Mouse (Mus musculus): ENCODE data around the gene Tbc1d23. TPM values are rescaled to one million over a fixed set of nuclear protein-coding genes. Genes with fewer than 3 reads are reported as not detected.

Tbc1d23 gene
- polyA plus RNA-seq, 1 experiment from 2014 or later: 4.9 TPM

DNA sequence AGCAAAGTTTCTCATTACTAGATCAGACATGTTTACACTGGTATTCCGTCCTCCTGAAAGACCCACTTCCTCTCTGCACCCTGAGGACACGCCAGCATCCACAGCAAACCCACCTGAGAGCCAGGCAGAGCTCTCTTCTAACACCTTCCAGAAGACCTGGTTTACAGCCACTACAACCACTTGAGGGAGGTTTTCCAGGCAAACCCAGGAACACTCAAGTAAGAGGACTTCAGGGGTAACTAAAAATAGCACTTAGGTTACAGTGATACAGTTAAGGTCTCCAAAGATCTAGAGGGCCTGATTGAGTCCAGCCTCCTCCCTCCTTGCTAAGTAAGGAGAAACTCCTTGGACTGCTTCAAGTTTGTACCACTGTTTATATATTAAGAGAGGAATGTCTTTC lies 23.0 kb downstream of the Tbc1d23 start:
- Histone ChIP-seq H3K4me2 (no peak overlapping the region), H3K27me3 (no peaks in the 10 kb centered on the region), H3K36me3 (peaks cover 23% of the 10 kb centered on the region), H3K27ac (no peak overlapping the region), H3K4me1 (replicated peaks) (no peaks in the 10 kb centered on the region), H3K9ac (no peak overlapping the region), H3K4me3 (replicated peaks) (no peak overlapping the region), H3K9me3 (replicated peaks) (no peaks in the 10 kb centered on the region)
- 66% methylated on average over 2 of the region's 2 CpGs for WGBS (ENCODE audit: insufficient replicate concordance)
- DNase-seq (no peak), ATAC-seq (ENCODE audit: low read depth) (no peak)

DNA sequence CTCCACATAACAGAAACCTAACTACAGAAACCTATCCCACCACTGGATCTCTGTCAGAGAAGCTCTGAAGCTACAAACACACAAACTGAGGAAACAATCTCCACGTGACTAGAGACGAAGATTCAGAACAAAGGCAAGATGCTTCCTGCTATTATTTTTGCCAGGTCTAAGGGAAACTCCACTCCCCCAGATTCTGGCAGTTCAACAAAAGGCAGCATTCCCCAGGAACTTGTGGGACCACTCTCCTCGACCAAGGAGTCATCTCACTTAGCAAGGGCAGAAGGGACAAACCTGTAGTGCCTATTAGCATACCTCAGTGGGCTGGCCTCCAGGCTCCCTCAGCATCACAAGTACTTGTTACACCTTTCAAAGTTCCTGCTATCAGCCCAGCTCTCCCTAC lies 34.0 kb downstream of the Tbc1d23 start:
- Histone ChIP-seq H3K27me3 (no peaks in the 10 kb centered on the region), H3K4me1 (replicated peaks) (no peaks in the 10 kb centered on the region), H3K9me3 (replicated peaks) (no peaks in the 10 kb centered on the region), H3K4me3 (replicated peaks) (no peak overlapping the region), H3K9ac (no peak overlapping the region), H3K36me3 (peaks cover 21% of the 10 kb centered on the region), H3K4me2 (no peak overlapping the region), H3K27ac (no peak overlapping the region)
- ATAC-seq (ENCODE audit: low read depth) (no peak), DNase-seq (no peak)
- 61% methylated on average over 3 of the region's 3 CpGs for WGBS (ENCODE audit: insufficient replicate concordance)

DNA sequence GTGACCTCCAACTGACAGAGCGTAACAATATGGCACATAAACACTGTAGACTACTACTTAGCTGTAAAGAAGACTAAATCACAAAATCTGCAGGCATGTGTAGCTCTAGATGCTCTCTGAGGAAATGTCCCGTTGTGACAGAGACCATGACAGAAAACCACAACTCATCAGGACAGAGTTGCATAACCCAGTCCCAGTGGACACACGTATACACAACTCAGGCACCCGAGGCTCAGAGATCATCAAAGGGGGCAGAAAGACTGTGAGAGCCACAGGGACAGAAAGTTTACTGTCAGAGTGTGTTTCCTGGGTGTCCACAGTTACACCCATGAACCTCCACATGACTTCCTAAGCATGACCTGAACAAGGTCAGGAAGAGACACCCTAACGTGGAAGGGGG lies 34.7 kb downstream of the Tbc1d23 start:
- no peak overlapping the region for H3K9ac ChIP-seq
- H3K36me3 ChIP-seq: peaks cover 28% of the 10 kb centered on the region
- H3K4me1 ChIP-seq (replicated peaks): no peaks in the 10 kb centered on the region
- H3K27ac ChIP-seq: no peak overlapping the region
- H3K4me2 ChIP-seq: no peak overlapping the region
- H3K27me3 ChIP-seq: no peaks in the 10 kb centered on the region
- 62% methylated on average over 5 of the region's 5 CpGs for whole genome bisulfite sequencing (ENCODE audit: insufficient replicate concordance)
- no peaks in the 10 kb centered on the region for H3K9me3 ChIP-seq (replicated peaks)
- ATAC-seq (ENCODE audit: low read depth) (no peak), DNase-seq (no peak)
- no peak overlapping the region for H3K4me3 ChIP-seq (replicated peaks)

DNA sequence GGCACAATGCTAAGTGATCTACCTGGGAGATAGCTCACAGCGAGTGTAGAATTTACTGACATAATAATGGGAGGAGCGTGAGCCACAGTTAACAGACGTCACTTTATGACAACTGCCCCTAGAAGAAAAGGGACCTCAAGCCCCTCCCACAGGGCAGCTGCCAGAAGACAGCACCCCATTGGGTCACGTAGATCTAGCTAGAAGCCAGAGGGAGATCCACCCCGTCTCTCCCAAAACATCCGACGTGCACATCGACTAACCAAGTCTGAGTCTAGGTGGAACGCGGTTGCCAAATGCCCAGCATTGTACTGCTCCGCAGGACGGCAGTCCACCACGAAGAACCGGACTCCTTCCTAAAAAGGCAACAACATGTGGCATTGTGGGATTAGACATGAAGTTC lies 40.1 kb downstream of the Tbc1d23 start:
- WGBS (ENCODE audit: insufficient replicate concordance): 85% methylated on average over 14 of the region's 14 CpGs
- DNase-seq (no peak), ATAC-seq (ENCODE audit: low read depth) (no peak)
- Histone ChIP-seq H3K4me1 (replicated peaks) (peaks cover 10% of the 10 kb centered on the region; the same call in 1 of the 2 replicates), H3K9me3 (replicated peaks) (no peaks in the 10 kb centered on the region), H3K27me3 (no peaks in the 10 kb centered on the region), H3K27ac (no peak overlapping the region), H3K4me2 (no peak overlapping the region), H3K4me3 (replicated peaks) (no peak overlapping the region), H3K9ac (no peak overlapping the region), H3K36me3 (peaks cover 18% of the 10 kb centered on the region)

DNA sequence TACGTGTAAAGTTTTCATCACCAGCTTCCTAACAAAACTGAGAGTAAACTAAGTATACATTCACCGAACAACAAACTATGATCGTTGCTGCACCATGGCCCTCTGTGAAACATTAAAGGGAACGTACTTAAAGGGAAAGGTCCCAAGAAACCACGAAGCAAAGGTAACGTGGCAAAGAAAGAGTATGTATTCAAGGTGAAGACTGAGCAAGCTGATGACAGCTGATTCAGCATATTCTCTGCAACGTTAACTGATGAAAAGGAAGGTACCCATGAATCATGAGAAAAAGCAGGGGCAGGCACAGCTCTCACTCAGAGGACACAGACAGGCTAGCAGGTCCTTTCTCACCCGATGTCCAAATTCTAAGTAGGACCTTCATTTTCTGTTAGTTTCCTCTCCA lies 40.9 kb downstream of the Tbc1d23 start:
- H3K4me3 ChIP-seq (replicated peaks): no peak overlapping the region
- ATAC-seq (ENCODE audit: low read depth): no peak
- no peak overlapping the region for H3K4me2 ChIP-seq
- H3K4me1 ChIP-seq (replicated peaks): peaks cover 10% of the 10 kb centered on the region; the same call in 1 of the 2 replicates
- no peak overlapping the region for H3K9ac ChIP-seq
- H3K36me3 ChIP-seq: peaks cover 24% of the 10 kb centered on the region
- WGBS (ENCODE audit: insufficient replicate concordance): 76% methylated on average over 8 of the region's 8 CpGs
- H3K27me3 ChIP-seq: no peaks in the 10 kb centered on the region
- no peak overlapping the region for H3K27ac ChIP-seq
- no peaks in the 10 kb centered on the region for H3K9me3 ChIP-seq (replicated peaks)
- no peak for DNase-seq

DNA sequence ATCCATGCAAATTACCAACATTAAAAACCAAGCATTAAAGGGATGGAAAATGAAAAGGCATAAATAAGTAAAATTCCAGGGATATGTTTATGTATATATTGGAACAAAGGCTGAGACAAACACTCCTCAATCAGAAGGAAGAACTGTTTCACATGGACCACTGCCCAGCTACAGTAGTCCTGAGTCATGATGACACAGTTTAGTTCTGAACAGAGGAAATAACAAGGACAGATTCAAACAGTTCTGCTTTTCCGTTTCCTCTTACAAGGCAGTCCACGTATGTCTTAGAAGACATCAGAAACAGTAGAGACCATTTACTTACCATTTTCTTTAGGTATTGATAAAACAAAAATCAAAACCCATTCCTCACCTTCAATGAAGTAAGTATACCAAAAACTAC lies 41.8 kb downstream of the Tbc1d23 start:
- peaks cover 10% of the 10 kb centered on the region; the same call in 1 of the 2 replicates for H3K4me1 ChIP-seq (replicated peaks)
- H3K27ac ChIP-seq: no peak overlapping the region
- WGBS (ENCODE audit: insufficient replicate concordance): 35% methylated on average over 2 of the region's 2 CpGs
- DNase-seq (no peak), ATAC-seq (ENCODE audit: low read depth) (no peak)
- peaks cover 24% of the 10 kb centered on the region for H3K36me3 ChIP-seq
- no peaks in the 10 kb centered on the region for H3K27me3 ChIP-seq
- no peak overlapping the region for H3K4me3 ChIP-seq (replicated peaks)
- no peaks in the 10 kb centered on the region for H3K9me3 ChIP-seq (replicated peaks)
- no peak overlapping the region for H3K4me2 ChIP-seq
- no peak overlapping the region for H3K9ac ChIP-seq

DNA sequence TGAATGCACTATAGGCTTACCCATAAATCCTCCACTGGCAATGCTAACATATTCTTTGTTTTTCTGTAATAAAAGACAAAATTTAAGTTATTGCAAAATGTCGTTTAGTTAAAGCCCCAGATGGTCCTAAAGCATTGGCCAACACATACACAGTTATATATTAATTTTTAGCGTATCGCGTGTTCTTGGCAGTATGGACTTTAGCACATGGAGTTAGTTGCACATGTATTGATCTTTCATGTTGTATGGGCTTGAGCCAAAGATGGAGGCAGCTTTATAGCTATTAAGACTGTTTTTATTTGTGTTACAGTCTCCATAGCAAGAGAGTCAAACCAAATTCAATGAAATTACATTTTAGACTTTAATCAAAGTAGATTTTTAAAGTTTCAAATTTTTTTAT lies 44.7 kb downstream of the Tbc1d23 start:
- no peak overlapping the region for H3K4me3 ChIP-seq (replicated peaks)
- H3K4me2 ChIP-seq: no peak overlapping the region
- 89% methylated on average over 4 of the region's 4 CpGs for WGBS (ENCODE audit: insufficient replicate concordance)
- no peak for DNase-seq
- no peak overlapping the region for H3K27ac ChIP-seq
- peaks cover 40% of the 10 kb centered on the region for H3K36me3 ChIP-seq
- no peaks in the 10 kb centered on the region for H3K27me3 ChIP-seq
- peaks cover 20% of the 10 kb centered on the region for H3K4me1 ChIP-seq (replicated peaks)
- no peaks in the 10 kb centered on the region for H3K9me3 ChIP-seq (replicated peaks)
- H3K9ac ChIP-seq: no peak overlapping the region
- no peak for ATAC-seq (ENCODE audit: low read depth)

DNA sequence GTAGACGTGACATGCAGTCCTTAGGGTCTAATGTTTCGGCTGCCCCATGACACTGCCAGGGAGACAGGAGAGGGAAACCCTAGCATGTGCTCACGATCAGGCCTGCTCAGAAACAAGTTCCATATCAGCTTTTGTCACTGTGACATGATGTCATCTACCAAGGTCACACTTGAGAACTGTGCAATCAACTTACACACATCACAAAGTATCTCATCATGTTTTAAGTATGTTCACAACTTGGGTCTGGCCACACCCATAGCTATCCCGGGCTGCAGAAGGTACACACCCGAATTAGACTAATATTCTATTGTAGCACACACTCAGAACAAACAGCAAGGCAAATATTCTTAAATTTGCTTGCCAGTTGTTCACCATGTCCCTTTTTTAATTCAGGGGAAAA lies 49.3 kb downstream of the Tbc1d23 start:
- DNase-seq (no peak), ATAC-seq (ENCODE audit: low read depth) (peak; percentile 72)
- Histone ChIP-seq H3K27me3 (no peaks in the 10 kb centered on the region), H3K36me3 (peaks cover 42% of the 10 kb centered on the region), H3K4me3 (replicated peaks) (no peak overlapping the region), H3K9me3 (replicated peaks) (no peaks in the 10 kb centered on the region), H3K4me1 (replicated peaks) (peaks cover 13% of the 10 kb centered on the region), H3K27ac (no peak overlapping the region), H3K4me2 (no peak overlapping the region), H3K9ac (no peak overlapping the region)
- 65% methylated on average over 5 of the region's 5 CpGs for WGBS (ENCODE audit: insufficient replicate concordance)

DNA sequence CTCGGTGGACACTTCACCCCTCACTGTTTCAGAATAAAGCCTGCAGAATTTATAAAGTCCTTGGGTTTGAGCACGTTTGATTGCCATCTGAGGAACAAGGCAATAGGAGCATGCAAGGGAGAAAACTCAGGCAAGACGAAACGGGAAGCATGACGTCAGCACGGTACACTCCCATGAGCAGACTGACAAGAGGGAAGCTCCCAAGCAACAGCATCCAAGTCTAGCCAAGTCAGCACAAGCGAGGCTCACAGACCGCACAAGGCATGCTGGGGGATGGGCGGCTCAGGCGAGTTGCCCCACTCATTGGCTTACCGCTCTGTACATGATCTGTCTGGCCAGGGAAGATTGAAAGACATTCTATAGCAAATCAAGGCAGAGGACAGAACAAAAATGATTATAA lies 50.1 kb downstream of the Tbc1d23 start:
- Histone ChIP-seq H3K9ac (no peak overlapping the region), H3K9me3 (replicated peaks) (no peaks in the 10 kb centered on the region), H3K4me1 (replicated peaks) (peaks cover 10% of the 10 kb centered on the region), H3K36me3 (peaks cover 47% of the 10 kb centered on the region), H3K4me3 (replicated peaks) (no peak overlapping the region), H3K4me2 (no peak overlapping the region), H3K27me3 (no peaks in the 10 kb centered on the region), H3K27ac (no peak overlapping the region)
- ATAC-seq (ENCODE audit: low read depth) (no peak), DNase-seq (no peak)
- WGBS (ENCODE audit: insufficient replicate concordance): 75% methylated on average over 11 of the region's 11 CpGs

DNA sequence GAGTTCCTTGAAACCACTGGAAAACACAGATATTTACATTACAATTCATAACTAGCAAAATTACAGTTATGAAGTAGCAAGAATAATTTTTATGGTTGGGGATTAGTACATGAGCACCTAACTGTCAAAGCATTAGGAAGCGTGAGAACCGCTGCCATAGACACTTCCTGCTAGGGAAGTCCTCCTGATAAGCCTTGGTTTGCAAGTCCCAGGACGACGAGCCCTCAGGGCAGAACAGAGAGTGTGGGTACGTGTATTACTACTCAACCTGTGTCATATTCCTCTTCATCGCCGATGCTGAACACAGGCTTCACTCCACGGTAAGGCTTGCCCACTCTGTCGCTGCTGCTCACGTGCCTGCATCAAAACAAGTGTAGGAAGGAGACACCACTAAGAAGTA lies 53.6 kb downstream of the Tbc1d23 start:
- Histone ChIP-seq H3K9me3 (replicated peaks) (no peaks in the 10 kb centered on the region), H3K4me2 (no peak overlapping the region), H3K9ac (no peak overlapping the region), H3K4me1 (replicated peaks) (peaks cover 10% of the 10 kb centered on the region), H3K4me3 (replicated peaks) (no peak overlapping the region), H3K36me3 (peaks cover 30% of the 10 kb centered on the region), H3K27ac (no peak overlapping the region), H3K27me3 (no peaks in the 10 kb centered on the region)
- 55% methylated on average over 10 of the region's 10 CpGs for WGBS (ENCODE audit: insufficient replicate concordance)
- DNase-seq: no peak
- no peak for ATAC-seq (ENCODE audit: low read depth)

DNA sequence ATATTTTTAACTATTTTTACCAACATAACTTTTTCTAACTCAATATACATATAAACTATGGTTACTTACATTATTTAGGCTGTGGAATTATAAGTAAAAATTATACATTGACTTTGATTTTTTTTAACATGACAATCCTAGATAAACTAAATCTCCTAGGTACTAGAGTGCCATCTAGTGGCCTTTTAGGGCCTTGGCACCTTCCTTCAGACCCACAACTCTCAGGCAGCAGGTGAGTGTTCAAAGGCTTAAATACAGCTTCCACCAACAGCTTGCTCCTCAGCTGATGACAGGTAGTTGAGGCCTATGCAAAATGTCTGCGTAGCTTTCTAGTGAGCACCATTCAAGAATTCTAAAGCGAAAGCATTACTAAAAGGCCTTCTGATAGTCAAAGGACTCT lies 54.0 kb downstream of the Tbc1d23 start:
- WGBS (ENCODE audit: insufficient replicate concordance): 55% methylated on average over 2 of the region's 2 CpGs
- Histone ChIP-seq H3K27ac (no peak overlapping the region), H3K9me3 (replicated peaks) (no peaks in the 10 kb centered on the region), H3K4me1 (replicated peaks) (peaks cover 6% of the 10 kb centered on the region), H3K4me2 (no peak overlapping the region), H3K4me3 (replicated peaks) (no peak overlapping the region), H3K27me3 (no peaks in the 10 kb centered on the region), H3K9ac (no peak overlapping the region), H3K36me3 (peaks cover 25% of the 10 kb centered on the region)
- ATAC-seq (ENCODE audit: low read depth) (no peak), DNase-seq (no peak)

DNA sequence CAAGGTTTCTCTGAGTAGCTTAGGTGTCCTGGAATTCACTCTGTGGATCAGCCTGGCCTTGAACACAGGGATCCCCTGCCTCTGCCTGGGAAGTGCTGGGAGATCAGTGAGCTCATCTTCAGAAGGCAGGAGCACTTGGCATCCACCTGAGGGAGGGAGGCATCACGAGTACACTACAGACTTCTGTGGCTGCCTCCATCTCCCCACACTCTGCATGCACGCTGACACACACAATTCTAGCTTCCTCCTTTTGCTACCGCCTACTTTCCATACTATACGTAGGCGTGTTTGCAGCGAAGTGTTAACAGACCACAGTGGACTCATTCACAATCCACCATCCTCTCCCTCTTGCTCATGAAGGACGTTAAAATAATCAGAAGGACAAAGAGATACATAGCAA lies 55.0 kb downstream of the Tbc1d23 start:
- DNase-seq (no peak), ATAC-seq (ENCODE audit: low read depth) (no peak)
- H3K4me3 ChIP-seq (replicated peaks): no peak overlapping the region
- no peaks in the 10 kb centered on the region for H3K27me3 ChIP-seq
- 67% methylated on average over 7 of the region's 7 CpGs for WGBS (ENCODE audit: insufficient replicate concordance)
- no peaks in the 10 kb centered on the region for H3K9me3 ChIP-seq (replicated peaks)
- H3K36me3 ChIP-seq: peaks cover 24% of the 10 kb centered on the region
- no peak overlapping the region for H3K27ac ChIP-seq
- H3K4me2 ChIP-seq: no peak overlapping the region
- no peak overlapping the region for H3K9ac ChIP-seq
- H3K4me1 ChIP-seq (replicated peaks): no peaks in the 10 kb centered on the region

Measured in liver, embryonic 13.5 days (tissue).